Mouse (Mus musculus): ENCODE results near the gene Gsg1l. TPM values are rescaled to one million over a fixed set of nuclear protein-coding genes. Genes with fewer than 3 reads are reported as not detected.

The Gsg1l gene
- polyA plus RNA-seq, 1 experiment, result 0.59 TPM

GRCm38 (mm10) chr7:126031598-126032364 lies 50.4 kb downstream of the Gsg1l start:
- peak; percentile 13 for DNase-seq (ENCODE audit: low read depth)

DNA sequence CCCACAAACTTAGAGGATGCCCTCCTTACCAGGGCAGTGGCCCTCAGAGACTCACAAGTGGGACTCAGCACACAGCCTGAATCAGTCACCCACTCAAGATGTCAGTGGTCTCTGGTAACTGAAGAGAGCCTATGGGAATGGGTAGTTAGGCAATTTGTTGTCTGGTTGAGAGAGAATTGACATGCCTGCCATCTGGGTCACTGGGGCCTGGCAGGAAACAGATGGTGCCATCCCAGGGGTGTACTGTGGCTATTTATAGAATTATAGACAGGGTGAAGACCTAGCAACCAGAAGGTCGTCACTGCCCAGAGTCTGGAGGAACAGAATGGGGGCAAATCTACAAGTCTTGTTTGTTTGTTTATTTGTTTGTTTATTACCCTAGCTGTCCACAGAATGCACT lies 54.8 kb downstream of the Gsg1l start:
- no peak for DNase-seq (ENCODE audit: low read depth)

GRCm38 (mm10) chr7:126026600-126026999 lies 55.6 kb downstream of the Gsg1l start:
- DNase-seq (ENCODE audit: low read depth), result no peak

GRCm38 (mm10) chr7:126019966-126020365 lies 62.2 kb downstream of the Gsg1l start:
- DNase-seq (ENCODE audit: low read depth), result no peak

- no peak for DNase-seq (ENCODE audit: low read depth)
Measured at GRCm38 (mm10) chr7:126019321-126019720, 62.9 kb downstream of the Gsg1l start.

DNA sequence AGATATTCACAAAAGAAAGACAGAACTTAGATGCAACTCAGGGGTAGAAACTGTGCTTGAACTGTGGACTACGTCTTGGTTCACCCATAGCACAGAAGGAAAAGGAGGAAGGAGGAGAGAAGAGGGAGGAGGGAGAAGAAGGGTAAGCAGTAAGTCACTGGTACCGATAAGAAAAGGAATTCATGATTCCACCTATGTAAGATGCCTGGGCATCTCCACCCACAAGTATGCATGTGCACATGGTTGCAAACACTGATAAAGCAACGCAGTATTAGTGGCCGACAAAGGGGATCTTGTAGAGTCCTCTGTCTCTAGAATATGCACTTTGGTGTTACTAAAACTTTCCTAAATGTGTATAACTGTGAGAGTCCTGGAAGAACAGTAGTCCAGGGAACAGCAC lies 64.8 kb downstream of the Gsg1l start:
- no peak for DNase-seq (ENCODE audit: low read depth)

DNA sequence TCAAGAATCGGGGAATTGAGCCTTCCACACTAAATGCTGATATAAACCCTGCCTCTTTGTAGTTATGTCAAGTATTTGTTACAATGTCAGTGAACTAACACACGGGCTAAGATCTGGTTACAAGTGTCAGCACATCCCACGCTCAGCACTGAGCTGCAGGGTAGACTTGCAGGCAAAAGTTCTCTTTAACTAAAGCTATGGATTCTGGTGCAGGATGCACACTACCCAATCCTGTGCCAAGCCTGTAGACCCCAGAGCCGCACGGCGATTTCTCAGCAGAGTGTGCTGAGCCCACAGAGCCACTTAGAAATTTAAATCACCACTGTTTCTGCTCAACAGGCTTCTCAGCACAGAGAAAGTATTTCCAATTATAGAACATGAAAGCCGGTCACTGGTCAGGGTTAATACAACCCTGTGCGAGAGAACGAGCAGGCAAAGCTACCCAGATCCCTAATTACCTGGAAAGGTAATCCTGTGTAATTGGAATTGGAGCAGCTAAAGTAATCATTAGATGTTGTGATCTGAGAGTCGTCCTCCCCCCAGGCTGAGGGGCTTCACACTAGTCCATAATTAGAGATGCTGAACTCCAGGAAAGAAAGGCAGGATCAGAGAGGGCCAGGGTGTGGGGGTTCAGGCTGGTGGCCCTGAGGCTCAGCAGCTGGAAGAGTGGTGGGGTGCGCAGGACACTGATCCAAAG lies 69.7 kb downstream of the Gsg1l start:
- no peak for DNase-seq (ENCODE audit: low read depth)

GRCm38 (mm10) chr7:126008789-126009148 lies 73.4 kb downstream of the Gsg1l start:
- DNase-seq (ENCODE audit: low read depth), result no peak

DNA sequence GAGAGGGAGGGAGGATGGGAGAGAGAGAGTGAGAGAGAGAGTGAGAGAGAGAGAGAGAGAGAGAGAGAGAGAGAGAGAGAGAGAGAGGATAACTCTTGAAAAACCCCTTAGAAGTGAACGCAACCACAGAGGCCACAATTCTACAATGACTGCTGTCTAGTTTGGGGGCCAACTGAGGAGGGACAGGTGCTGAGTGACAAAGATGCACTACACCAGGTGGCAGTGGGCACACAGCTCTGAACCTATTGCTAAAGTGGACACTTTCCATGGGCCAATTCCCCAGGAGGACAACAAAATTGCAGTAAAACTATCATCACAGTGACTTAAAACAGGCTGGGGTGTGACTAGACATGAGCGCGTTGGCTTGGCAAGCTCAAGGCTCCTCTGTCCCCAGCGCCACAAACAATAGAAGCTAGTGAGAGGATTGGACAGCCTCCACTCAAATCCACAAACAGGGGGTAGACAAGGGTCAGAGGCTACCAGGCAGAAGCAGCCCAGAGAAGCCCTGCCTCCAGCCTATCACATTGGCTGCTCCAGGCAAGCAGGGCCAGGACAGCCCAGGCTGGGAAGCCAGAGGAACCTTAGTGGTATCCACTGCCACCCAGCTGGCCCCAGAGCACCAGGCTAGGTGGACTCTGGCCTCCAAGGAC lies 73.9 kb downstream of the Gsg1l start:
- no peak for DNase-seq (ENCODE audit: low read depth)

GRCm38 (mm10) chr7:126007132-126007910 lies 74.9 kb downstream of the Gsg1l start:
- DNase-seq (ENCODE audit: low read depth), result no peak

DNA sequence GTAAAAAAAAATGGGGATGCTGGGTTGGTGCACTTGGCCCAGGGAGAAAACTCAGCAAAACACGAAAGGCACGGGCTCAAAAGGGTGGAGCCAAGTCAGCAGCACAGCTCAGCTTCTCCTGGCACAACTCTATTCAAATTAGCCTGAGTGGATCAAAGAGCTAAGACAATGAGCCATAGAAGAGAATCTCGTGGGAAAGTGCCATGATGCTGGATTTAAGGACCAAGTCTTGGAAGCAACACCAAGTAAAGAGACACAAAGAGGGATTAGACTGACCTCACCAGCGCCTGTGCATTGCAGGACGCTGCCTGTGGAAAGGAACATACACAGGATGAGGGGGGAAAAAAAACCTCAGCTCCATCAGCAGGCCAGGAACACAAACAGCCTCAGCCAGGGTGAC lies 76.9 kb downstream of the Gsg1l start:
- no peak for DNase-seq (ENCODE audit: low read depth)

- DNase-seq (ENCODE audit: low read depth), result no peak
Measured at GRCm38 (mm10) chr7:126001683-126002082, 80.5 kb downstream of the Gsg1l start.

GRCm38 (mm10) chr7:125999921-126000320 lies 82.3 kb downstream of the Gsg1l start:
- DNase-seq (ENCODE audit: low read depth), result no peak

- no peak for DNase-seq (ENCODE audit: low read depth)
Measured at GRCm38 (mm10) chr7:125996151-125996550, 86.1 kb downstream of the Gsg1l start.

DNA sequence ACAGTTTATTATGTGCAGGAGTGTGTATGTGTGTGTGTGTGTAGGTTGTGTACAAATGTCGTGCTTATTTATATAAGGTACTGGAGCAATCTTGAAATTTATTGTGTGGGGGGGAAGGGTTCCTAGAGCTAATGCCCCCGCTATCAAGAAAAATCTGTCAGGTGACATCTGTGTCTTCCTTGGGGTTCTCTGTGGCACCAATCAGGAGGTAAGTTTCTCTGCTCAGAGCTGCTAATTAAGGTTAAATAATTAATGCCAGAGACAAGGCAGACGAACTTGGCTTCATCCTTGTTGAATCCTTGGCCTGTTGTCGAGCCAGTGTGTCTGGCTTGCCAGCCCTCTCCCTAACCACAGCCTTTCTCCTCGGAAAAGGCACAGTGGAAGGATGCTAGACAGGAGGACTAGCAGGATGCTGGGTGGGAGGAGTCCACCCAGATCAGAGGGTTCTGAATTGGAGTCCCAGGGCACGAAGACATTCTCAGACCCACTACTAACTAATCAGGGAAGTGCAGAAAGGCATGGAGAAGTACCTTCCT lies 89.8 kb downstream of the Gsg1l start:
- no peak for DNase-seq (ENCODE audit: low read depth)

DNA sequence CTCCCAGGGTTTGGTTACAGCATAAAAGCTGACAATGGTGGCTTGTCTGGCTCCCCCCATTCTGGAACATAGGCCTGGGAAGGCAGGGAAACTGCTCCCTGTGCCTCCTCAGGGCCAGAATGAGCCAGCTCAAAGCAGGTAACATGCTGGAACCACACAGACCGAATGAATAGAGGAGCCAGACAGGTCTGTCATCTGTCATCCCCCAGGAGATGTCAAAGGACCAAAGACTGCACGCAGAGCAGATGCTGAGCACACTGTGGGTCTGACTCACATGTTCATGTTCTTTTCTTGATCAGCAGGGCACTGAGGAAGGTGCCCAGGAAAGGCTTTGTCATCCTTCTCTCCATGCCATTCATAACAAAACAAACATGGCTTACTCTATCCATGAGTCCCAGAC lies 90.4 kb downstream of the Gsg1l start:
- DNase-seq (ENCODE audit: low read depth), result no peak

- no peak for DNase-seq (ENCODE audit: low read depth)
Measured at GRCm38 (mm10) chr7:125989969-125990368, 92.2 kb downstream of the Gsg1l start.

- no peak for DNase-seq (ENCODE audit: low read depth)
Measured at GRCm38 (mm10) chr7:125989489-125989888, 92.7 kb downstream of the Gsg1l start.

DNA sequence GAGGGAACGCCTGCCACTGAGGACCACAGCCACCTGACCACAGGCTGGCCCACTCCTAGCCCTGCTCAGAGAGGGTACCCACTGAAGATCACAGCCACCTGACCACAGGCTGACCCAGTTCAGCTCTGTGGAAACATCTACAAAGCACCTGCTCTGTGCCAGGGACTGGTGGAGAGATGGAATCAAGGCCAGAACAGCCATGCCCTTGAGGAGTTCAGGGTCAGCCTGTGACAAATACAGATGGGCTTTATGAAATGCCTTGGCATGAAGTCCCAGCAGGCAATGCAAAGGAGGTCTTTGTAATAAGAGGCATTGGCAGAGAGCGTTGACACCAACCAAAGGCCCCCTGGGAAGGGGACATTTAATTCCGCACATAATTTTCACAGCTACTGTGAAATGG lies 93.9 kb downstream of the Gsg1l start:
- no peak for DNase-seq (ENCODE audit: low read depth)

DNA sequence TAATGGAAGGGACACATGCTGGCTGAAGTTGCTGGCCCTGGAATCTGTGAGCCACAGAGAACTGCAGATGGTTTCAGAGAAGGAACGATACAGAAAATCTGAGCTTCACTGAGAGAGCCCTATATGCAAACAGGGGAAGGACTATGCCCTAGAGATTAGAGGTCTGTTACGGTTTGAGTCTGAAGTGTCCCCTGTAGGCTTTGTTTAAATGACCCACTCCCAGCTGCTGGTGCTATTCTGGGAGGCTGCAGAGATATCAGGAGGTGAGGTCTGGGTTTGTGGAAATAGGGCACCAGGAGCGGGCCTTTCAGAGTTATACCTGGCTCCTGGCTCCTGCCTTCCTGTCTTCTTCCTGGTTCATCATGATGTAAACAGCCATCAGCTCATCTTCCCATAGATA lies 95.1 kb downstream of the Gsg1l start:
- DNase-seq (ENCODE audit: low read depth), result no peak

- no peak for DNase-seq (ENCODE audit: low read depth)
Measured at GRCm38 (mm10) chr7:125985565-125985964, 96.6 kb downstream of the Gsg1l start.

Data from gonadal fat pad, adult 2 months (tissue).